Mouse (Mus musculus): Measurements from ENCODE around the gene Trak1.

DNA sequence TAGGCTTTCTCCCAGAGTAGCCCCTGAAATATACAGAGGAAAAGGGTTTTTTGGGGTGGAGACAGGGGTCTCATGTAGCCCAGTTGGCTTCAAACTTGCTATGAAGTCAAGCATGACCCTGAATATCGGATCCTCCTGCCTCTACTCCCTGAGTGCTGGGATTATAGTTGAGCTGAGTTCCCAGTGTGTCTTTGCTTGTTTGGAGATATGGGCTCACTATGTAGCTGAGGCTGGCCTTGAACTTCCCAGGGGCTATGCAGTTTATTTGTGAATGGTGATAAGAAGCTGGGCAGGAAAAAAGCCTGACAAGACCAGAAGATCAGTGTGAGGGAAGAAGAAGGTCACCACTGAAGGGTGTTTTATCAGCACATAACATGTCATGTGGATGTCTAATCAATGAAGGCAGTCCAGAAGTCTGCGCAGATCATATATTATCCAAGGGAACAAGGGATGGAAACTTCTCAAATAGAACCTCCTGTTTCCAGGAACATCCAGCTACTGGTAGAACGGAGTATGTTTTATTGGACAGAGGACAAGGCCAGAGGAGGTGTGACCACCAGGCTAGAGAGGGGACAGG lies 10.9 kb upstream of the Trak1 start:
- no peak for TF ChIP-seq POLR2A (IDR thresholded peaks at IDR 0.05; ENCODE audit: borderline replicate concordance, insufficient read depth, low read length)
- no peak for TF ChIP-seq CTCF (IDR thresholded peaks at IDR 0.05; ENCODE audit: borderline replicate concordance, insufficient read depth, low read depth, low read length)

Data from cerebellum, adult 2 months (tissue).